18 mouse cellular contexts compared by ENCODE assay signal in genomic region chr4:75043510-75043909, GRCm38 (mm10).
"Had no signal": no experiment of that assay in that cellular context is flagged by ENCODE, and none has a peak within 500 bp of the region (broad histone marks: within the 10 kb centered on the region; RNA-seq: fewer than 3 reads in every experiment).

No protein-coding gene starts in this region.

- H3K27ac ChIP-seq: liver, embryonic 15.5 days; lung, embryonic 15.5 days; macrophage; midbrain, embryonic 13.5 days; midbrain, embryonic 15.5 days; neural tube, embryonic 12.5 days; stomach, embryonic 15.5 days; stomach, postnatal 0 days had no signal

- H3K4me2 ChIP-seq: liver, embryonic 15.5 days; lung, embryonic 15.5 days; midbrain, embryonic 11.5 days; midbrain, embryonic 13.5 days; midbrain, embryonic 15.5 days; neural tube, embryonic 12.5 days; stomach, embryonic 15.5 days had no signal

- H3K27me3 ChIP-seq: liver, embryonic 15.5 days; lung, embryonic 15.5 days; megakaryocyte, embryonic 14.5 days; midbrain, embryonic 13.5 days; midbrain, embryonic 15.5 days; neural tube, embryonic 12.5 days; stomach, embryonic 15.5 days had no signal

- H3K4me1 ChIP-seq: lung, embryonic 15.5 days; megakaryocyte, embryonic 14.5 days; midbrain, embryonic 13.5 days; midbrain, embryonic 15.5 days; neural tube, embryonic 12.5 days; stomach, embryonic 15.5 days had no signal

- H3K36me3 ChIP-seq: liver, embryonic 15.5 days; lung, embryonic 15.5 days; midbrain, embryonic 13.5 days; midbrain, embryonic 15.5 days; neural tube, embryonic 12.5 days; stomach, embryonic 15.5 days had no signal

- H3K9me3 ChIP-seq: liver, embryonic 15.5 days; lung, embryonic 15.5 days; megakaryocyte, embryonic 14.5 days; midbrain, embryonic 13.5 days; midbrain, embryonic 15.5 days; neural tube, embryonic 12.5 days; stomach, embryonic 15.5 days had no signal

- H3K9ac ChIP-seq: liver, embryonic 15.5 days; liver, postnatal 0 days; lung, embryonic 15.5 days; midbrain, embryonic 13.5 days; midbrain, embryonic 15.5 days; neural tube, embryonic 12.5 days; stomach, embryonic 15.5 days had no signal

- H3K4me3 ChIP-seq: liver, embryonic 15.5 days; lung, embryonic 15.5 days; megakaryocyte, embryonic 14.5 days; midbrain, embryonic 13.5 days; midbrain, embryonic 15.5 days; neural tube, embryonic 12.5 days; stomach, embryonic 15.5 days had no signal

- ATAC-seq: liver, postnatal 0 days; lung, postnatal 0 days; midbrain, embryonic 13.5 days; midbrain, embryonic 15.5 days had no signal

- DNase-seq: liver, postnatal 0 days; lung, adult 2 months; lung, postnatal 14 days; lung, postnatal 36 days; thymus, adult 18-20 months; thymus, postnatal 14 days; thymus, postnatal 36 days had no signal
